Mouse (Mus musculus) left cerebral cortex, postnatal 14 days (tissue): ENCODE data around the gene Maml3. TPM values are rescaled to one million over a fixed set of nuclear protein-coding genes. Genes with fewer than 3 reads are reported as not detected.

ENCODE experiments used
- DNase-seq, 2 experiments: peaks; one replicate each; pipeline ENCODE4 v3.0.0; 2021 to 2022; ENCODE audit warnings: low spot score in 2 of 2, mixed read lengths in 1 of 2
- intact Hi-C: fragments of 180-260 bp; cut with DNase I; formaldehyde crosslinking; loops from one replicate; pipeline ENCODE4 v1.15.1; 2025
- total RNA-seq, 2 experiments: library from RNA; stranded (reverse); gene quantifications; 2 replicates each; pipeline ENCODE4 v1.2.3; 2021

Gene Maml3
- total RNA-seq, 2 experiments from 2014 or later = 8.2 to 9.7 TPM

DNA sequence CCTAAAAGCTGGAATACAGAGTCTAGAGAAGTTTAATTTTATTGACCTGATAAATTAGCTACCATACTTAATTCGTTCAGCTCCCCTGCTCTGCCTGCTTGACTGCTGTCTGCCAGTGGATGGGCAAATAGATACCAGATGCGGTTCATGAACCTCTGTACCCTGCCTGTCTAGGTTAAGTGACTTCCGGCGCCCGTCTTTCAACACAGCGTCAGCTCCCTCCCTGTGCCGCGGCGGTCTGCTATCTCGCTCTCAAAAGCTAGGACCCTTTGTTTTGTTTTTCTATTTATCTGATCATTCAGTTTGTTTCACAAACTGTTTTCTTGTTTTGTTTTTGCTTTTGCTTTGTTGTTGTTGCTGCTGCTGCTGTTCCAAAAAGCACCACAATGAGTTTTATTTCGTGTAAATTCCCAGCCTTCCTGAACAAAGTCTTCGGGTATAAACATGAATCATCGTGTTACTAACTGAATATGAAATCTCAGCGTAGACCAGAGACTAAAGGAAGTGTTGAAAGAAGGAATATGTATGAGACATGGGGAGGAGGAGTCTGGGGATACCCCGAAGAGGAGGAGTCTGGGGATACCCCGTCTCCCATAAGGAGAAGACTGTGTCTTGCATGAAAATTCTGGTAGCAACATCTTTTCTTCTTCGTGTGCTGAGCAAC, 87.3 kb downstream of the Maml3 start:
- no peak for DNase-seq
- intact Hi-C loops = no loop called here

DNA sequence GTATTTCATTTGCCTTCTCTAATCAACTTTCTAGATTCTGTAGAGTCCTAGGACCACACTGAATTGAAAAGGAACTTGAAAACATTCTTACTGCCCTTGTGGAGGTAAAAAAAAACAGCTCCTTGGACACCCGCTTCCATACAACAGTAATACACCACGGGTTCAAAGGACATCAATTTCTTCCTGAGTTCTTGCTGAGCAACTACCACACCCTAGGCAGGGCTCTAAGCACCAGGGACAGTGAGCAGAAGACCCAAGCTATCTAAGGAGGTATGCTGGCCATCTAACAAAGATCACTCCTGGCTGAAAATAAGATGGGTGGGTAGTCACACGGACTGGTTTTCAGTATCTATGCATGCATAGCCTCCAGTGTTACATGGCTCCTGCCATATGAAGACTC, 88.7 kb downstream of the Maml3 start:
- DNase-seq = no peak
- intact Hi-C loops = no loop called here

DNA sequence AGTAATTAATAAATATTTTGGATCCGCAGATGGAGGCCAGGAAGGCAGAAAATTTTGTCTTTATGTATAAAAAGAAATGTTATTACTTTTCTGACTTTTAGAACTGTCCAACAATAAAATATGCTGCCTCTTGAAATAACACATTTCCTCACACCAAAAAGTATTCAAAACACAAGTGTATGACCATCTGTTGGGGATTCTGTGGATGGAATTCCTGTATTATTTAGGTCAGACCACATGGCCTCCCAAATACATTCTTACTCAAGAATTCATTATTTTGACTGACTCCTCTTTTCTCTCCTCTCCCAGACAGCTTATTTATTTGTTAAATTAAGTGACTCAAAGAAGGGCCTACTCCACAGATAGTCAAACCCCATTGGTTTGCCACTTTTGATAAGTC, 89.3 kb downstream of the Maml3 start:
- no peak for DNase-seq
- intact Hi-C loops = no loop called here

DNA sequence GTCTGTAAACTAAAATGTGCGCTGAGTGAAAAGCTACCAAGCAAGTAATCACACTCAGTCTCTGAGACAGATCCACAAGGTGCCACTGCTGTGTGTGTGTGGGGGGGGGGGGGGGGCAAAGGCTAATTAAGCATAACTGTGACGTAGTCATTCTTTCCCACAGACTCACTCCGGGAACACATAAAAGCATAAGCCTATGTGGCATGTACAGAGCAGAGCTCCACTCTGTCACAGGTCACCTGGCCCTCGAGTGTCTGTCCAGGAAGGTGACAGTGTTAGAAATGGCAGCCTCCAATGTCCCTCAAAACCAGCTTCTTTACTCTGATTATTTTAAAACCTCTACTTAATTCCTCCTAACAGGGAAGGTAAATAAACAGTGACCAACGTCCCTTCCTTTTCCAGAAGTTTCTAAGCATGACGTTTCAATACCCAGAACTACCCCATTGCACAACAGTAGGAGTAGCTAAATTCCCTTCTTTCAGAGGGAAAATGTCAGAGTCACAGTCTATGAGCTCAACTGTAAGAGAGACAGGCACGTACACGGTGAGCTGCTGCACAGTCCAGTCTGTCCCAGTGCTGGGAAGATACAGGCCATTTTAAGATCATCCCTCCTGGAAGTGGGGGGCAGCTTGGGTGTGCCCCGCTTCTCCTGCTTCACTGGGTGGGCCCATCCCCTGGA, 93.7 kb downstream of the Maml3 start:
- no peak for DNase-seq
- intact Hi-C loops = no loop called here

DNA sequence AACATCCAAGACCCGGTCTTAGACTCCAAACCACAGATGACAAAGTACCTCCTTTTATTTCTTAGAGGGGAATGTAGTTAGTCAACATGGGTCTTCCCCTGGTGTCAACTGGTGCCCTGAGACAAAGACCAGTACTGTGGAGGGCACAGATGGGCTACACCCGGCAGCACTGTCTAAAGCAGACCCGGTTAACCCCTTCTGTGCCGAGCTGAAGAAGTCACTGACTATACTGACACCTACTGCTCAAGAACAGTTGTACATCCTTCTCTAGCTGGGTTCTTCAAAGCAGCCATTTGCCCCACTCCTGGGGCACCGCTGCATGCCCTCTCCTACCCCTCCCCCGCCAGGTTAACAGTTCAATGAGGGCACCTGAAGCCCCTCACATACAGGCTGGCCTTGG, 95.6 kb downstream of the Maml3 start:
- intact Hi-C loops = loop anchor here (5.0 to 10.0 kb wide), 3 partner anchors 92 to 188 kb away; no protein-coding TSS in a partner anchor
- peak; percentile 65 to 84 for DNase-seq

DNA sequence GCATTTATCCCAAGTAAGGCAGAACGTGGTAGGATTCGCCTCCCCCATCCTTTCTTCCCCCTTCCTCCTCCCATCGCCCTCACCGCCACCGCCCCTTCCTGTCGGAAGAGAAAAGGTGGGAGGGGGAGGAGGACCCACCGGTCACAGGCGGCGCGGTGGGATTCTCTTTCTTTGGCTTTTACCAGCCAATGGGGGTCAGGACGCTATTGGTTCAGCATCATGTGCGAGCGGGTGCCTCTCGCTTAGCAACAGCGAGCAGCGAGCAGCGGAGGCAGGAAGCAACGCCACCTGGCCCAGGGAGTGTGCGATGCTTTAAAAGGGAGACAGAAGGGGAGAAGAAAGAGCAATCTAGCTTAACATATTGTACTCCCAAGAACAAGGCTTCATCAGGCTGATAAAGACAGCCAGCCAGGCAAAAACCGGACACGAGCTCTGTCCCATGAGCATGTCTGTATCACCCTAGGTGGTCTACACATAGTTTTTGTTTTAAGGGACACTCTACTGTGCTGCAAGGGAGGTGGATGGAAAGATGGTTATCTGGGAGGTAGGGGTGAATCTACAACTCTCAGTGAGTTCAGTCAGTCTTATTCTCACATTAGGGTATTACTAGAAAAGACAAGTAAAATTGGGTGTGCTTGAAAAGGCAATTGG, 97.1 kb downstream of the Maml3 start:
- intact Hi-C loops = loop anchor here (1.0 to 10.0 kb wide), 4 partner anchors 90 to 306 kb away; no protein-coding TSS in a partner anchor
- peak; percentile 80 to 89 for DNase-seq

DNA sequence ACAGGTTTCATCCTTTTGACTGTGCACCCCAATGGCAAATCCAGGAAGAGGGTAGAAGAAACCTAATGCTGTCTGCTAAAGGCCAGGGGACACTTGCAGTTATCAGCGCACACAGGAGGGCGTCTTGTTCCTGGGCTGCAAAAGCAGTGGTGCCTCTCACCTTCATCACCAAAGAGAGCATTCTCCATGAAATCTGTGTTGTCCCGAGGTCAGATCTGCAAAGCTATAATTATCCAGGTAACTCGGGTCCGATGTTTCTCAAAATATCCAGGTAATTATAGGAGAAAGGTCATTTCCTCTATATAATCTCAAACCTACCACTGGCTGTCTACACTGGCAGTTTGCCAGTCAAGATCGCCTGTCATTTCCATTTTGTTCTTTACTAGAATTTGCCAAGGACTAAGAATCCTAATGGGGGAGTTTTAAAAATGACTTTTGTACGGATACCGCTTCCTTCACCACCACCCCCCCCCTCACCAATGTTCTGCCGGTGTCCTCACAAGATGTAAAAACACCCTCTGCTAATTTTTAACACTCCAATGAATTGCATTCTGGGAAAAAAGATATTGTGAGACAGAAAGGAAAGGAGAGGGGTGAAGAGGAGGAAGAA, 98.0 kb downstream of the Maml3 start:
- DNase-seq = peak in 1 of 2 experiments; percentile 39
- intact Hi-C loops = loop anchor here (1.0 to 10.0 kb wide), 4 partner anchors 90 to 306 kb away; no protein-coding TSS in a partner anchor

DNA sequence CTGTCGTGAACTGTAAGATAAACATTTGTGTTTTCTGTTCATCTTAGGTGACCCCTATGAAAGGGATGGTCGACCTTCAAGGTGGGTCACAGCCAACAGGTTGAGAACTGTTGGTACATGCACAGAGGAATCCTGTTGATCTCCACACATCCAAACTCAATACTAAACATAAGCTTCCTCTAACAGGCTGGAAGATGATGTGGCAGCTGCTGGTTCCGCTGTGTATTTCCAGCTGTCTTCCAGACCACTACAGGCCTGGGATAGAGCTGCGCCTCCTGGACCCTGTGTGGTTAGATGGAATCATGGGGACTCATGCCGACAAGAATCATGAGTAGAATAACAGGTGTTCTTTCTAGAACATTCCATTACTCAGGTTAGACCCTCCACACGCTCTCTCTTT, 101.2 kb downstream of the Maml3 start:
- no peak for DNase-seq
- intact Hi-C loops = loop anchor here (10.0 kb wide), 1 partner anchor 119 kb away; no protein-coding TSS in a partner anchor

DNA sequence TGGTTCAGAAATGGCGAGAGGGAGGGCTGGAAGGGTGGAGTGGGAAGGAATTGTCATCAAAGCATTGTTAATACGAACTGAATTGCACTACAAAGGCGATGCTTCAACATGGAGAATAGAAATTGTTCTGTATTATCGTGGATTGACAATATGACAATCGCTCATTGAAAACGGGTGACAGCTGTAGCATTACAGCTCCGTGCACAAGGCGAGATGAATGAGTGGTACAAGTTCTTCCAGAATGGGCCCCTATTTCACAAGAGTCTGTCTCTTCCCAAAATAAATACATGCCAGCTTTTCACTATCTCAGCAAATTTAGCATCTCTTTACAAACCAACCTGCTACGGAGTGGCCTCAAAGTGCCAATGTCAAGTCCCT, 103.4 kb downstream of the Maml3 start:
- DNase-seq = no peak
- intact Hi-C loops = loop anchor here (10.0 kb wide), 1 partner anchor 117 kb away; no protein-coding TSS in a partner anchor

DNA sequence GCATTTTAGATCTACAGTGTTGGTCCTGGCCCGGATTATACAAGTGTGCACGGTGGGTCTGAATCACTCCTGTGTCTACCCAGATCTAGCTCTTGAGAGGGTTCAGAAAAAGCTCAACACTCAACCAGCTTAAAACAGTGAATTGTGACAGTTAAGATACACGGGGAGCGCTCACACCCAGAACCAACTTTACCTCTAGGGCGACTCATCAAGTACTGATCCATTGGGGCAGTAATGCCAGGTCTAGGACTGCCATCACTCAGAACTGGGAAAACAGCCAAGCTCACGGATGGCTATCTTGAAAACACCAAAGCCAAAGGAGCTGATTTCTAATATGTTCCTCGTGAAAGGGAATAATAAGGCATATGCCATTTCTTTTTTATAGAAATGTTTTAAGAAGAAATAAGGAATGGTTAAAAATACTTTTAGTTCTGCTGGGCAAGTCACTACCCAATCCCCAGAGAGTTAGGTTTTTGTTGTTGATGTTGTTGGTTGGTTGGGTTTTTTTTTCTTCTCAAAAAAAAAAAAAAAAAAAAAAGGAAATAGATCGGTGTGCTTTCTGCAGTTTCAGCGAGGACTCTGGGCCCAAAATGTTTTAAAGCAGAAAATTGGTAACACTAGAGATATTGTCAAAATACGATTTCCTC, 103.9 kb downstream of the Maml3 start:
- intact Hi-C loops = loop anchor here (10.0 kb wide), 1 partner anchor 116 kb away; no protein-coding TSS in a partner anchor
- no peak for DNase-seq

DNA sequence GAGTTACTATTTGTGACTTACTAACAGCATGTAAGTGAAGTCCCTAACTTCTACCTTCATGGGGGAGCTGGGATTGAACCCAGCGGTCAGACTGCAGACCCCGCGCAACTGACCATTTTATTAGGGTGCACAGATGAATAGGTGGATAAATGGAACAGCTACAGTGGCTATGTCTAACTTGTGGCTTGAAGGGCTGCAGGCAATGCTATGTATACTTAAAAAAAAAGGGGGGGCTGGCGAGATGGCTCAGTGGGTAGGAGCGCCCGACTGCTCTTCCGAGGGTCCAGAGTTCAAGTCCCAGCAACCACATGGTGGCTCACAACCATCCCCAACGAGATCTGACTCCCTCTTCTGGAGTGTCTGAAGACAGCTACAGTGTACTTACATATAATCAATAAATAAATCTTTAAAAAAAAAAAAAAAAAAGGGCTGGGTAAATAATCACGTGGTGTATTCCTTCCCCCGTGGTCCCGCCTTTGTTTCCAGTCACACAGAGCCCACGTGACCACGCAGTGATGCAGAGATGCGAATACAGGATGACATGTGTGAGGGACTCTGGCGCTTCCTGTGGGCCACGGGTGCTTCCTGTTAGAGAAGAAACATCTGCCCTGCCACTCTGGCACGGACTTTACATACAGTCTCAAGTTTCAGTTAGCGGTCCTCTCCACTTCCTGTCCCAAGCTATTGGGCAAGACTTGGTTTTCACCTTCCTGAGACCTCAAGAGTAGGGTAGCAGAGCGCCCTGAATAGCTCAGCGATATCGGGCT, 105.0 kb downstream of the Maml3 start:
- intact Hi-C loops = loop anchor here (10.0 kb wide), 1 partner anchor 115 kb away; no protein-coding TSS in a partner anchor
- peak; percentile 39 to 51 for DNase-seq

DNA sequence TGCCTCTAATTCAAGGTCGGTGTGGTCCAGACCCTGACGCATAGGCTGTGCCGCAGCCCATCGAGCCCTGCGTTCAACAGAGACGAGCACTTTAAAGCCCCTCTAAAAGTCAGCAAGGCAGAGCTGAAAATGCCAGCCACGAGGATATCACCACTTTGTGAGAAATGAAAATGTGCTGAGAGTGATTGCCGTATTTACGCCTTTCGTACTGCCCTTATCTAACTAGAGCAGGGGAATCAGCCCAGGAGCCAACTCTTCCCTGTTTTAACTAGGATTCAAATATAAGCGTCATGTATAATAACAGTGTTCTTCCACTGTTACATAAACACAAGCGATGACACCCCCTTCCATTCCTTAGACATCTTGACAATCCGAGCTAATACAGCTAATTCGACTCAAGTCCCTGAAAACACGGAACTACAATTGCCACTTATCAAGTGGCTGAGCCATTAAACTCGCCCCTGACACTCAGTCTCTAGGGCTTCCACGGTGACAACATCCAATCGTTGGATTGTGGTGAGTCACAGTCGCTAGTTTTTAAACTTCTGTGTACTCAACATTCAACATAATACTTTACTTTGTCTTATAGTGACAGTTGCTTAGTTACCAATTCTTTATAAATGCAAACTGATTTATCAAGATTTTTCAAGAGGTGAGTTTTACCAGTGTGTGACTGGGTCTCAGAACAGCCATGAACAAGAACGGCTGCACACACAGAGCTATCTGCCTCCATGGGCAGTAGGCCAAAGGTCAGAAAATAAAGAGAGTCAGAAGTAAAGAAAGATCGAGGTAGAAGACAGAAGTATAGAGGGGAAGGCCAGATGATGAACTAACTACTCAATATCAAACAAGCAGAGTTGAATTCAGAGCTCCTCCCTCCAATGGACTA, 106.1 kb downstream of the Maml3 start:
- intact Hi-C loops = no loop called here
- DNase-seq = no peak

DNA sequence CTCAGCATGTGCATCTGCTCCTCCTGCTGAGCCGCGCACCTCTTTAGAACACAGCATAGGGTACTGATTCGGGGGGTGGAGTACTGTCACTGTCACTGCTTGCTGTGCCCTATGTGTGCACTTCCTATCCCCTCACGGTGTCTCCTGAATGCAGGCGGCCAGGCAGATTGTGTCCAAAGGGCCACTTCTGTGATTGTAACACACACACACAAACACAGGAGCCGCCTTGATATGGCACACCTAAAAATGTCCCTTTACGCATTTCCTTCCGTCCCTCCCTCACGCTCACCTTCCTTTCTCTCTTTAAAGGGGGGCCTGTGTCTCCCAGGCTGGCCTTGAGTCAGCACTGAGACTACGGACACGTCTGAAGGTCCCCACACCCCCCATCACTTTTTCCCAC, 107.3 kb downstream of the Maml3 start:
- no peak for DNase-seq
- intact Hi-C loops = no loop called here

DNA sequence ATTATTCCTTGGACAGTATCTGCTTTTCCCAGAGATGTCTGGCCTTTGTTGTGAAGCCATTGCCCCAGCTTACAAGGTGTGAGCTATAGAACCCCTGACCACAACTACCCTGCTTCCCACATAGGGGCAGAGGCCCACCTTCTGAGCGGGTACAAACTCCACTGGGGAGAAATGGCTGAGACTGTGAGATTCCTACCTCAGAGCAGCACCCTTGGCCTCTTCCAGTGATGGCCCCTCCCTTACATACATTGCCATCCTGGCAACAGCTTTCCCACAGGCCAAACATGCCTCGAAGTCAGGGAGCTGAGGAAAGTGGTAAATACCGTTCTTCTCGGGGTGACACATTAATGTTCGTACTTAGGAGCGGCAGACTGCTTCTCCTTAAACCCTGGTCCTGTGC, 118.4 kb downstream of the Maml3 start:
- no peak for DNase-seq
- intact Hi-C loops = no loop called here

DNA sequence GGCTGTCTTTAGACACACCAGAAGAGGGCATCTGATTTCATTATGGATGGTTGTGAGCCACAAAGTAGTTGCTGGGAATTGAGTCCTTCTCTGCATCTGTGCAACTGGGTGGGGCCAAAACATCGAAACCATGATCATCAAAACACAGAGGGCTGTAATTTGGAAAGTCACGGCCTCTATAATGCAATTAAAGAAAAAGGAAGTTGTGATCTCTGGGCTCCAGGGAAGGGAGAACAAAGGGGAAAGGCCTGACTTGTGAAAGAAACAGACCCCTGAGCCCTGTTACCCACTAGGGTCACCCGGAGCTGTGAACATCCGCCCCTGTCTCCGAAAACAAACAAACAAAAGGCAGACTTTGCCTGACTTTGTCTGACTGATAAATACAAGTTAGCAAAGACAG, 123.4 kb downstream of the Maml3 start:
- DNase-seq = no peak
- intact Hi-C loops = no loop called here

DNA sequence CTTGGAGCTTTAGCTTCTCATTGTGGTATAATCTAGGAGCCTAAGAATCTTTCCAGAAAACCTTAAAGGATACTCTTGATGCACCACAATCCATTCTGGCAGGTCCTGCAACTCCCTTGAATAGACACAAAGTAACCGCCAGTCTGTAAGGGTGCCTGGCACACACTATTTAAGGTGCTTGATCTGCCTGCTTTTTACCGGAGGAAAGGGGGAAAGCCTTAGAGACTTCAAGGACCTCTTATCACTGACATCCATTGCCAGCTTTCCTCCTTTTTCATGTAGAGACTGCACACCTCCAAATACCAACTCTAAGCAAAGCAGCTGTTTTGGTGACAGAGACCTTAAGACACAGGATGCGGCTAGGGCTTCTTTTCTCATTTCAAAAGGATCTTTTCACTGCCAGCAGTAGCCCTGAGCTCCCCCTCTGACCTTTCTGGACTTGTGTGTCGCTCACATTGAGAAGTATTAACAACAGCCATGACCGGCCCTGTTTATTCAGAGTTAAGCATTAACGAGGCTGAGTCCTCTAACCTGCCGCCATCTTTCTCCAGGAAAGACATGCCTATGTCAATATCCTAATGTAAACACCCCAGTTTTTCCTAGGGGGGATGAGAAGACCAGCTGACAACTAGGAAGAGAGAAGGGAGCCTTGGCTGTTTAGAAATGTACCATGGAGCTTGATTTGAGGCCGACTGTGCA, 127.1 kb downstream of the Maml3 start:
- DNase-seq = no peak
- intact Hi-C loops = no loop called here

DNA sequence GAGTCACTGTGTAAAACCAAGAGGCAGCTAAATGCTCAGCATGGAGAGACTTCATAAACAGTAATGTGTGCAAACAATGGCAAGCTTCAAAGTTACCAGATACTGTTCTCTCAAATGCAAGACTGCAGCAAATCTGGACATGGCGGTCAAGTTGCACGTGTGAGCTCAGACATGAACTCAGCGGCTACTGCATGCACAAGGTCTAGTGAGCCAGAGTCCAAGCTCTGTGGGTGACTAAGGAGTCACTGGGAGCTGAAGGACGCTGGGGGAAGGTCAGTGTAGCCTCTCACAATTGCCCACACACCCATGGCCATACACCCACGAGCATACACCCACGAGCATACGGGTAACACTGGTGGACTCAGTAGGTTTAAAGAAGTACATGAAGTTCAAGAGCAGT, 130.3 kb downstream of the Maml3 start:
- intact Hi-C loops = no loop called here
- DNase-seq = no peak
